Mouse (Mus musculus) thymus, postnatal 14 days (tissue): ENCODE results near the gene Brwd1.
"Not testable (repeated sequence)": the region's sequence is repeated elsewhere in the genome, so short reads cannot be mapped to it uniquely, and the experiment has no call there.

ENCODE experiments used
- DNase-seq: peaks from one replicate; pipeline ENCODE4 v3.0.0; 2021

Brwd1 gene

DNA sequence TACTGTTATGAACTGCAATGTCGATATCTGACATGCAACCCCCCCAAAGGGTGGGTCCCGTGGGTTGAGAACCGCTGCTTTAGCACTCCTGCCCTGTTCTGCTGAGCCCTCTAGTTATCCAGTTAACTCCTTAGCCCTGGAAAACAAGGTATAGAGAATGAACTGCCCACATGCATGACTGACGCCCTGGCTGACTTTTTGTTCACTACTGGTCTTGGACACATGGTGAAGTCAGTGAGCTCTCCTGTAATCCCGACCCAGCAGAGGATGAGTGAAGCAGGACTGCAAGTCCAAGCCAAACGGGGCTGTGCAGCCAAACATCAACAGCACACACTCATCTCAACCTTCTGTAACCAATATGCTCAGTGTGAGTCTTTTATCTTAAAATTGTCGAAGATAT lies 1.8 kb downstream of the Brwd1 start:
- DNase-seq, result no peak

DNA sequence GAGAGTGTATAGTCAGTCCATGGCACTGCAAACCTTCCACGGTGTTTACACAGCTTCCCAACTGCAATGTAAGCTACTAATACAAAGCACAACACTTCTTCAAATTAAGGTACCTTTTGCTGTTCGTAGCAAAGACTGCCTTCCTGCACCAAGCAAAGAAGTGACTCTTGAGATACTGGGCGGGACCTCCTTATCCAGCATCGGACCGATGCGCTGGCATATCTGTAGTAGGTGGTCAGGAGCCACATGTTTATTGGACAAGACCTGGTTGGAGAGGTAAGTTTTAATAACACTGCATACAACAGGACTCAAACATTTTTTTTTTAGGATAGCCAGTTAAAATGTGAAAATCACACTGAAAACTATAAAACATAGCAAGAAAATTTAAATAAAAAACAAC lies 14.0 kb downstream of the Brwd1 start:
- no peak for DNase-seq

DNA sequence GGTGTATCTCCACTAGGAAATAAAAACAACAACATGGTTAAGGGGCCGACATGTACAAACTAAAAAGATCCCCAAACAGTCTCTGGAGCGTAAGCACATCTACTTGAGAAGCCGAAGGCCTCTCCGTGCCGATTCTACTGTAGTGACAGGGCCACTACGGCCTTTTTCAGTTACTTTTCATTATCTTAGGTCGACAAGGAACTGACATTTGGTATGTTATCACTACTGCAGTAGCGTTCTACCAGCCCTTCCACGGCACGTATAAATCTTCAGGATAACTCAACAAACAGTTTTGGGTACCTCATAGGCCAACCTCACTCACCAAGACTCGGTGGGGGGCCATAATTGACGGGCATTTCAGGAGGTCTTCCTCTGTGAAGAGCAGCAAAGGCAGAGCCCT lies 16.2 kb downstream of the Brwd1 start:
- no peak for DNase-seq

DNA sequence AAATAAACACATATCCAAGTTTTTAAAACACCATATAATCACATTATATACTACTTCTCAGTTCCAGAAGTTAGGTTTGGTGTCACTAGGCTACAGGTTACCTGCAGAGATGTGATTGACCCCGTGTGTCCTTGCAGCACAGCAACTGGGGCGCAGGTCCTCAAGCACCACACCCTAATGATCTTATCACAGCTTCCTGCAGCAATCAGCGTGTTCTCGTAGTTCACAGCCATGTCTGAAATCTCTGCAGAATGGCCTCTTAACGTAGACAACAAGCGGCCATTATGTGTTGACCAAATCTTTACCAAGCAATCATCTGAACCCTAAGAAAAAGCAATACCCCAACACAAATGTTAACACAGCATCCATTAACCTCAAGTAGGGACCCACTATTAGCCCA lies 17.7 kb downstream of the Brwd1 start:
- DNase-seq, result no peak

DNA sequence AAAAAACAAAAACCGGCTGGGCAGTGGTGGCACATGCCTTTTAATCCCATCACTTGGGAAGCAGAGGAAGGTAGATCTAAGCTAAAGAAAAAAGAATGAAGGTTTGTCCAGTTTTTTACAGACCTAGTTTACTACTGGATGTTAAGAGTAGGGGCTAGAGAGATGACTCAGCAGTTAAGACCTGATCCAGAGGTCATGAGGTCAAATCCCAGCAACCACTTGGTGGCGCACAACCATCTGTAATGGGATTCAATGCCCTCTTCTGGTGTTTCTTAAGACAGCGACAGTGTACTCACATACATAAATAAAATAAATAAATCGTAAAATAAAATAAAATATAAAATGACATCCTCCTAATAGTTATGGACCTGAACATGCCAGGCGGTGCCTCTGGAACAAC lies 38.2 kb downstream of the Brwd1 start:
- peak; percentile 64 for DNase-seq

DNA sequence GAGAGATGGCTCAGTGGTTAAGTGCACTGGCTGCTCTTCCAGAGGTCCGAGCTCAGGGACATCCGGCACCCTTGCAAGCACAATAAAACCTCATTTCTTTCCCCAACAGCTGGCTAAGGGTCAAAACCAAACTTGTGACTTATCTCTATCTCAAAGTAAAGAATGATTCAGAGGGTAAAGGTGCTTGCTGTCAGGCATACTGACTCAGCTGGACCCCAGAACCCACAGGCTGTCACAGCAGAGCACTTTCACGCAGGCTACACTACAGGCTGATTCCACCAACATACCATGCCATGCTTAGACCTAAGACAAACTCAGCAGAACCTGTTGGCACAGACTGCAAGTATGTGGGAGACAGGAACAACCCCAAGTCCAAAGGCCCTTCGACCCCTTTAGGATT lies 41.6 kb downstream of the Brwd1 start:
- DNase-seq, result no peak

DNA sequence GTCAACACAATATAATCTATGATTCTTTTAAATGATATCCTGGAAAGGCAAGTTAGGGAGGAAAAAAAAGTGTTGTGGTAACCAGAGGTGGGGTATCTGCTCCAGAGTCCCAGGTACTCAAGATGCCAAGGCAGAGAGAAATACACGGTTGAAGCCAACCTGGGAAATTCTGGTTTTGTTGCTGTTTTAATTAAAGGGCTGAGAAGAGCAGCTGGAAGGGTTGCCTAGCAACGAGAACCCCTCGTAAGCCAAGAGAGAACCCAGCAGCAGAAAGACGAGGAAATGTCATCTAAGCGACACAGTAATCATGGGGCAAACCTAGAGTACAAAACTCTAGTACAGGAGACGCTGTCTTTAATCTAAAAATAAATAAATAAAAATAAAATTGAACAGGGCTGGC lies 42.8 kb downstream of the Brwd1 start:
- no peak for DNase-seq

DNA sequence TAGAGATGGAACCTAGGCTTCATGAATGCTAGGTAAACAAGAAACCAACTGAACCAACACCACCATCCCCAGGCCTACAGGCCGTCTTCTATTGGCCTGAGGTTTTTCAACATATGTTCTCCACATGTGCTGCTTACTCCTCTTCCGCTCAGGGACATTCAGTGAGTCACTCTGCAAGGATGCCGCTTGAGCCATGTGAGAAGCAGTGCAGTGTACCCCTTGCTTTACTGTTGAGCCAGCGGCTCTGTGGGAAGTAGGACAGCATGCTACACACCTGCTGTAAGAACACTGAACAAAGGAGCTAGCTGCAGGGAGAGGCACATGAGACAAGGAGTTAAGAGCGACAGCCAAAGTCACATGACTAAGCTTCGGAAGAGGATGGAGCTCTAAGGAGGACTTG lies 47.9 kb downstream of the Brwd1 start:
- DNase-seq, result no peak

DNA sequence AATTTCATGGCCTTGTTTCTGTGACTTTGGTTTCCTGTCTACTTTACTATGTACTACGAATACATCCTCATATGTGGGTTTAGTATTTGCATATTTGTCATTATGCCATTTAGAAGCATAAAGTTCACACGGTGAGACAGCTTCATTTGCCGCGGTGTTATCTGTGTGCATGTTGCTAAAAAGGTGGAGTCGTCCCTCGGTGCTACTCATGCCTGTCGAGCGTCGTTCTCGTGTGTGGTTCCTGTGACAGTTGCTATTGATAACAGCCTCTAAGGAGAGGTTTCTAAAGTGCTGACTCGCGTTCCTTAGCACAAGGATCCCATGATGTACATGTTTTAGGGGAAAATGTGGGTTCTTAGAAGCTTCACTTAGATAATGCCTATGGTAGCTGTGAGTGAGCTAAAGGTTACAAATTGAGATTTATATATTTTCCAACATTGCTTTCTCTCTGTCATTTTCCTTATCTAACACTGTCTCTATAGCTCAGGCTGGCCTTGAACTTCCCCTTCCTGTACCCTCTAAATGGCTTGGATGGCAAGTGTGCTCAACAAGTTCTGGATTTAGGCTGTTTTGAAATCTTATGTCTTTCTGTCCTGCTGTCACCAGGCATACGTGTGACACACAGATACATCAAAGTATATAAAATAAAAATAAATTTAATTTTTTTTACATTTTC lies 49.8 kb downstream of the Brwd1 start:
- no peak for DNase-seq

DNA sequence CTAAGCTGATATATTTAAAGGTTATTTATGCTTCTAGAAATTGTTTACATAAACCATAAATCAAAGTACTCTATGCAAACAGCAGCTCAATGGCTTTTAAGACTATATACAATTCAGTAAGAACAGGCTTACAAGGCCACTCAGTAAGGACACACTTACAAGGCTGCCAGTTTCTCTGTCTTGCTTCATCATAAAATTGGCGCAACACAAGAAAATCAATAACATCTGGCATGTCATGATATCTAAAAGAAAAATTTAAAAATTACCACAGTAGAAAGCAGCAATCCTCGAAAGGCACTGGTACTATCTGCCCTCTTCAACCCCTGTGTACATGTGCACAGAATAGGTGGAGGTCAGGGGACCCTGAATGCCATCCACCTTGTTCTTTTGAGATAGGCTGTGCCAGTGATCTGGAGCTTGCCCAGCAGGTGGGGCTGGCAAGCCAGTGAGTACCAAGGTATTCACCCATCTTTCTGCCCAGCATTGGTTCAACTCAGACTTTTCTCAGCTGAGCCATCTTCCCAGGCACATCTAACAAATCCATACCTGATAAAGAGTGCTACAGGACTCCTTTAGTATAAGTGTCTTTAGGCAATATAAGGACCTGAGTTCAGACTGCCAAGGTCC lies 51.7 kb downstream of the Brwd1 start:
- DNase-seq, result peak; percentile 50

DNA sequence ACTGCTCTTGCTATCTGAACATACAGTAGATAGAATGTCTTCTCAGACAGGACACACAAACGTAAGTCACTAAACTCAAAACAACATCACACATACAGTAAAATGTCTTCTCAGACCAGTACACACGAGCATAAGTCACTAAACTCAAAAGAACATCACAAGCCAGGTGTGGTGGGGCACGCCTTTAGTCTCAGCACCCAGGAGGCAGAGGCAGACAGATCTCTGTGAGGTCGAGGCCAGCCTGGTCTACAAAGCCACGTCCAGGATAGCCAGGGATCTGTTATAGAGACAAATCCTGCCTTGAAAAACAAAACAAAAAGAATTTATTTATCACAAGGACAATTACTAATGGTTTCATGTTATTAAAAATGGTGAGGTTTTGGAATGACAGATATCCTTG lies 56.1 kb downstream of the Brwd1 start:
- DNase-seq, result no peak

DNA sequence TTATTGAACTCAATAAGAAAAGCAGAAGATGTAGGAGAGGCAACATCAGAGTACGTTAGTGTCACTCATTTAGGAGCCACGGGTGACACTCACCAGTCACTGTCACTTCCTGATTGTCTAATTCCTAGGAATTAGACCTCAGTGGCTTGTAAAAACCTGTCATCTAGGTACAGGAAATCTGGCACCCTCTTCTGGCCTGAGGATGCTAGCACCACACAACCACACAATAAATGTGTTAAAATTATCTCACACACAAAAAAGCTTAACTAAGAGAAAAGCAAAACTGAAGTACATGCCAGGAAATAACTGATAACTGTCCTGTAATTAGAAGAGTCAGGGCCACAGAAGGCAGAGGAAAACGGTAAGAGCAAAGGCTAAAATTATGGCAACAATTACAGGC lies 57.1 kb downstream of the Brwd1 start:
- no peak for DNase-seq

DNA sequence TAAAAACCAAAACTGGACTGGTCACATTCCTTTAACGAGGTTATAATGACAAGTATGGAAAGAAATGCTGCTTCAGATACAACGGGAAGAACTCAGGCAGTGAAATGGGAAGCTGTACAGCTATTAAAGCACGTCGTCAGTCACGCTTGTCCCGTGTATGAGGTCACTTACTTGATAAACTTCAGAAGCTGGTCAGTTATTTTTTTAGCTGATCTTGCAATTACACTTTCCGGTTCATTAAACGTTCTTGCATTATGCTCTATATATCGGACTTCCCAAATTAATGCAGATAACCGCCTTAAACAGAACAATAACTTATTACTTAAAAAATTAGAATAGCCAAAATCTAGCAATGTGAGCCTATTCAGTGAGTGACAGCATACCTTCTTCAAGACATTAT lies 61.3 kb downstream of the Brwd1 start:
- no peak for DNase-seq

DNA sequence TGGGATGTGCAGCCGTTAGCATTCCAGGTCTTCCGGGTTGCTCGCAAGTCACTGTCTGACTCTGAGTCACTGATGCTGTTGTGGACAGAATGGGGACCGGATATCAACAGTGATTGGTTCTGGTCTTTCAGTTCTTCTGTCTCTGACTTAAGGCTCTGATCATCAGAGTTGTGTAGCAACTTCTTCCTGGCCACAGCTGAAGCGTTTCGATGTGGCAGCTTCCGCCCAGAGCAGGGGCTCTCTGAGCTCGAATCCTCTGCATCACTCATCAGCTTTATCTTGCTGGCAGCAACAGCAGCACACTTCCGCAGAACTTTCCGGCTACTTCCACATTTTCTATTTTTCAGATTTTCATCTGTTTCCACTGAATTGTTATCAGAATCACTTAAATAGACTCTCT lies 73.2 kb downstream of the Brwd1 start:
- not testable (repeated sequence) for DNase-seq

DNA sequence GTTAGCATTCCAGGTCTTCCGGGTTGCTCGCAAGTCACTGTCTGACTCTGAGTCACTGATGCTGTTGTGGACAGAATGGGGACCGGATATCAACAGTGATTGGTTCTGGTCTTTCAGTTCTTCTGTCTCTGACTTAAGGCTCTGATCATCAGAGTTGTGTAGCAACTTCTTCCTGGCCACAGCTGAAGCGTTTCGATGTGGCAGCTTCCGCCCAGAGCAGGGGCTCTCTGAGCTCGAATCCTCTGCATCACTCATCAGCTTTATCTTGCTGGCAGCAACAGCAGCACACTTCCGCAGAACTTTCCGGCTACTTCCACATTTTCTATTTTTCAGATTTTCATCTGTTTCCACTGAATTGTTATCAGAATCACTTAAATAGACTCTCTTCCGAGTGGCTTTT lies 78.0 kb downstream of the Brwd1 start:
- DNase-seq, result not testable (repeated sequence)

DNA sequence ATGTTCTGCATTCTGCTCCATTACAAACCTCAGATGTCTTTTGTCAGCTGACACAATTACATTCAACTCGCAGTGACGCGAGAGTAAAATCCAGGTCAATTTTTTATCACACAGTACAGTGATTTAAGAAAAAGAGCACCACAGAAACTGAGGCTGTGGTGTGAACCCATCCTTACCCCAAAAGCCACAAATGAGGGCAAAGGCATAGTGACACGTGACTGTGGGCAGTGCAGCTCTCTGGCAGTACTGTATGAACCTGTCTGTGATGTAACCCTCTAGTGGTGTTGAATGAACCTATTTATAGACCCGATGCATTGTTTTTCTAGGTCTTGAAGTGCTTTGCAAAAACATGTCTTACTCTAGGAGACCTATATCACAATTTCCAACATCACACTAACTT lies 83.0 kb downstream of the Brwd1 start:
- peak; percentile 49 for DNase-seq

DNA sequence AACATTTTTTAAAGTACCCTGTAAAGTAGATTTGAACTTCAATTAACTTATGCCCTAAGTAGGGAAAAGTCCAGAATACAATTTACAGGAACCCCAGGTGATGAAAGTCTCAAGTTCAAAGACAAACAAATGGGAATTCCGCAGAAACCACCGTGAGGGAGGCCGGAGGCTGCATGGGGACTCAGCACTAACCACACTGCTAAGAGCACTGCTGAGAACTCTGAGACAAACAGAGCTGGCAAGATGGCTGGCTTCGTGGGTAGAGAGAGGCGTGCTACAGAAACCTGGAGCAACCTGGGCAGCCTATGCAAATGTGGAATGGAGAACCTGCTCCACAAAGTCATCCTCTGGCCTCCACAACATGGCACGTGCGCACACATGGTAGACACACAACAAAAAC lies 86.2 kb downstream of the Brwd1 start:
- no peak for DNase-seq

DNA sequence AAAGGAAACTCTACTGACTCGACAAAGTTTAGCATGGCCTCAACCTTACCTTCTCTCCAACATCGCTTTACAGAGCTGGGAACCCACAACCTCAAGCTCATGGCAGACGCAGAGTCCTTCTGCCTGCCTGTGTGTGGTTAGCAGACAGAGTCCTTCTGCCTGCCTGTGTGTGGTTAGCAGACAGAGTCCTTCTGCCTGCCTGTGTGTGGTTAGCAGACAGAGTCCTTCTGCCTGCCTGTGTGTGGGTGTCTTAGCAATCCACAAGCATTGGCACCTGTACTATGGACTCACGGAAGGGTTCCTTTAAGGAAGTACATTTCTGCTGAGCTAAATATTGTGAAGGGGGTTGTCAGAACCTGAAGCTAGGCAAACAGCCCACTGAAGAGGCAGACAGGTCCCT lies 87.8 kb downstream of the Brwd1 start:
- not testable (repeated sequence) for DNase-seq

DNA sequence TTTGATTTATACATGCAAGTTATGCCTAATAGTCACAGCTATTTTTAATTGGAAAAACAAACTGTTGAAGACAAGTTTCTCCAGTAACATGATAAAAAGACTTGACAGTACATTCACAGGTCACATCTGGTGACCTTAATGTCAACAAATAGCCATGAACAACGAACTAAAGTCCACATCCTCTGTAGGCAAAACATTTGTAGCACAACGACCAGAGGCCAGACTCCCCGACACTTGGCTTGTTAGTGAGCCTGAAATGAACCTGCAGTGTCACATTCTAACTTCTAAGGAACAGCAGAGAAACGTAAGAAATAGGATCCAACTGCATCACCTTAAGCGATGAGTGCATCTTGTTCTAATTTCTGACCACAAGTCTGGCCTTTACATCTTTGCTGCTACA lies 89.7 kb downstream of the Brwd1 start:
- no peak for DNase-seq

DNA sequence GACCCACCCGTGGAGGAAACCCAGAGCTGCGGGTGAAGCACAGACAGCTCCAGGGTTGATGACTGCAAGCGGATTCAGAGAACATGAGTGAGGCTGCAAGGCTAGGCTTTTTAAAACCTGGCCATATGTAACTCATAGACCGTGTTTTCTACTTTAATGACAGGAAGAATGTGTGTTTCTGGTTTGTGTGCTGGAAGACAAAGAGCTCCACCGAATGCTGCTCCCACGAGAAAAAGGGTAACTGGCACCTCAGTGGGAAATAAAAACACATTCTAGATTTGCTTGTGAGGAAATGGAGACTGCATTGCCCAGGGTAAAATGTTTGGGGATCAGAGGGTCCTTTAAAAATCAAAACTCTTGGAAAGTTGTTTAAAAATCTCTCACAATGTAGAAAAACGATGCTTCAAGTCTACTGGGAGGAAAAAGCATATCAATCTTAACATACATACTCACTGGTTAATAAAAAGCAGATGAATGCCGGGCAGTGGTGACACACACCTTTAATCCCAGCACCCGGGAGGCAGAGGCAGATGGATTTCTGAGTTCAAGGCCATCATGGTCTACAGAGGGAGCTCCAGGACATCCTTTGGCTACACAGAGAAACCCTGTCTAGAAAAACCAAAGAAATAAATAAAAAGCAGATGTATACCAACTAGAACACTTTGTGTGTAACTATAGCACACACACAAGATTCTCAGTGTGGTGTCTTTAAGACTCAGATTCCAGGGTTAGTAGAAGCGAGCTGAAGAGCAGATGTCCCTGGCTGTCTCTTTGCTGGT lies 91.0 kb downstream of the Brwd1 start:
- peak; percentile 49 for DNase-seq

DNA sequence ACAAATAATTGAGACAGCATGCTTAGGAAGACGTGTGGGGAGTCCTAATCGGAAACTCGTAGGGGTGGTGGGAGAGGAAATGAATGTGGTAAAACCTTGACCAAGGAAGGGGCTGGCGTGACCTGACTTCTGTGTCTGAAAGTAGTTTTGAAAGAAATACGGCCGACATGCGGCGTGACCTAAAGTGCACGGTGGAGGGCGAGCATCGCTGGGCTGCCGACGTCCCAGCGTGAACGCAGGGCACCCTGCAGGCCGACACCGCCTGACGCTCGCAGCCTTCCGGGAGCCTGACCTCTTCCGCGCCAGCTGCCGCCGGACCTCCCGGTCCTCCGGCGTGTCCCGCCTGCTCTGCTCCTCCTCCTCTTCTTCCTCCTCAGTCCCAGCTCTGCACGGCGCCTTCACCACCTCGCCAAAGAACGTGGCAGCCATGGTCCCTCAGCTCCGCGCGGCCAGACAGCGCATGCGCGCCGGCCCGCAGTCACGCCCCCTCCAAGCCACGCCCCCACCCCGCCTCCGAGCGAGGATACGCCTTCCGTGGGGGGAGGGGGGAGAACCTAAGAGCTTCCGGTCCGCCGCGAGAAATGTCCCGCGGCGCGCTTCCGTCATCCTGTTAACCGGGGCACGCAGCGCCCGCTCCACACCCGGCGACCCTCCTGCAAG lies 91.7 kb downstream of the Brwd1 start, which contains the start of gene Psmg1:
TSS of gene Psmg1 (minus strand) at position 499 of the 660 bp plus-strand sequence.
- DNase-seq, result peak; percentile 99

DNA sequence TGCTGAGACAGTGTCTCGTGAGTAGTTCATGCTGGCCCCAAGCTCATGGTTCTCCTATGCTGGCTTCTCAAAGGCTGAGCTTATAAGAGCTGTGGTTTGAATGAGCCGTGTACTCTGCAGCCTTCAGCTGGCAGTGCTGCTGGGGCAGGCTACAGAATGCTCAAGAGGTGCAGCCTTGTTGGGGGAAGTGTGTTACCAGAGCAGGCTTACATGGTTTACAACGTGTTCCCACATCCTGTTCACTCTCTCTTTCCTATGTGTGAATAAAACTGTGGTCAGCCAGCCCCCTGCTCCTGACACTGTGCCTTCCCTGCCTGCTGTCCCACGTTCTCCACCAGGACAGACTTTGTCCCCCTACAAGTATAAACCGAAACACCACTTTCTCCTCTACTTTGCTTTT lies 97.4 kb downstream of the Brwd1 start:
- DNase-seq, result peak; percentile 65

DNA sequence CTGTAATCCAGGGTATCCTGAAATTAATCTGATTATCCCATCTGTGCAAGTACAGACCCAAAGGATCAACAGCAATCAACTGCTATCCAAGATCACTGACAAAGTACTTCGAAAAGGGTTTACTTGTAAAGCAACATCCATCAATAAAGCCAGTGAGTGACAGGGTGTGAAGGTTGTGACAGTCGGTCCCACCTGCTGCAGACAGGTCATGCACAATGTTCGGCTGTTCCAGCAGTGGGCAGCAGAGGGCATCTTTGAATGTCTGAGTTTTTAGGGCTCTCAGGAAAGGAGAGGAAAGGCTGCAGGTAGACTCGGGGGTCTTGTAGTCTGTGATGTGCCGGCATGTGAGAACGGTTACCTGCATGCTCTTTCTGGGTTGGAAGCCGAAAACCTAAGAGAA lies 98.7 kb downstream of the Brwd1 start:
- peak; percentile 71 for DNase-seq

DNA sequence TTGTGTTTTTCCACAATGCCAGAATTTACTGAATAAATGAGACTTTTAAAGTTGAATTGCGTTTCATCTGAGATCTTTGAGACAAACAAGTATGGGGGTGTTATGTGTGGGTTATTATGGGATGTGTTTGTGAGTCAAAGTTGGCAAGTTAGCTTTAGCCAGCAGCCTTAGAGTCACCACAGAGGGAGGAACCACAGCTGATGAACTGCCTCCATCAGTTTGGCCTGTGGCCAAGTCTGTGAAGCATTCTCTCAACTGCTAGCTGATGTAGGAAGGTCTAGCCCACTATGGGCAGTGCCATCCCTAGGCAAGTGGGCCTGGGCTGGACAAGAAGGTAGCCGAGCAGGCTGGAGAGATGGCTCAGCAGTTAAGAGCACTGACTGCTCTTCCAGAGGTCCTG lies 111.5 kb downstream of the Brwd1 start:
- no peak for DNase-seq
